22 mouse cellular contexts compared by ENCODE assay signal in genomic region chr8:13240055-13240454, GRCm38 (mm10). TPM values are rescaled to one million over a fixed set of nuclear protein-coding genes. Genes with fewer than 3 reads are reported as not detected.
A peak's percentile ranks its signal among the peaks of the same experiment; 100 is the strongest.
DNase-seq lines count a peak whose midpoint lies in the region; ATAC-seq and TF ChIP-seq lines count a peak whose summit lies in the region.
"Had no signal": no experiment of that assay in that cellular context is flagged by ENCODE, and none has a peak within 500 bp of the region (broad histone marks: within the 10 kb centered on the region; RNA-seq: fewer than 3 reads in every experiment).

No protein-coding gene starts in this region.

- H3K4me2 ChIP-seq in heart, postnatal 0 days (ENCODE audit: low read depth, low read length): no peak overlapping the region
- H3K4me2 ChIP-seq: embryonic facial prominence, embryonic 13.5 days; embryonic facial prominence, embryonic 15.5 days; forebrain, embryonic 12.5 days had no signal

- no peak for TF ChIP-seq CTCF in heart, postnatal 0 days (IDR thresholded peaks at IDR 0.05; ENCODE audit: low read depth)
- TF ChIP-seq CTCF in layer of hippocampus, adult 2 months (conservative IDR thresholded peaks at IDR 0.05): no peak

- no peak for TF ChIP-seq EP300 in heart, postnatal 0 days (IDR thresholded peaks at IDR 0.05; ENCODE audit: low read depth)

- no peaks in the 10 kb centered on the region for H3K27me3 ChIP-seq in heart, postnatal 0 days (ENCODE audit: control insufficient read depth, insufficient read depth, low read length)
- H3K27me3 ChIP-seq: embryonic facial prominence, embryonic 13.5 days; embryonic facial prominence, embryonic 15.5 days; forebrain, embryonic 12.5 days had no signal

- ATAC-seq in heart, postnatal 0 days (ENCODE audit: insufficient read depth, low read depth): no peak
- peak; percentile 56 to 62 for ATAC-seq in hematopoietic stem cell, adult 5-6 weeks (replicated peaks in 1 of 2; ENCODE audit: insufficient read depth in 1 of 2, low FRiP score in 2 of 2, low TSS enrichment in 1 of 2, low read depth in 1 of 2, poor library complexity in 2 of 2, severe bottlenecking in 2 of 2)
- ATAC-seq: forebrain, embryonic 14.5 days had no signal

- H3K4me3 ChIP-seq in heart, postnatal 0 days (ENCODE audit: low read depth, low read length): no peak overlapping the region
- no peak overlapping the region for H3K4me3 ChIP-seq in layer of hippocampus, adult 2 months
- H3K4me3 ChIP-seq: embryonic facial prominence, embryonic 13.5 days; embryonic facial prominence, embryonic 15.5 days; erythroblast, embryonic 14.5 days; forebrain, embryonic 10.5 days; forebrain, embryonic 12.5 days had no signal

- H3K9ac ChIP-seq in heart, postnatal 0 days (replicated peaks; ENCODE audit: low read depth, low read length): no peak overlapping the region
- H3K9ac ChIP-seq: embryonic facial prominence, embryonic 13.5 days; embryonic facial prominence, embryonic 15.5 days; forebrain, embryonic 12.5 days had no signal

- H3K27ac ChIP-seq in heart, postnatal 0 days (ENCODE audit: low read depth): peak overlapping the region; percentile 30; the same call in 1 of the 2 replicates
- H3K27ac ChIP-seq in layer of hippocampus, adult 2 months: no peak overlapping the region
- H3K27ac ChIP-seq: embryonic facial prominence, embryonic 13.5 days; embryonic facial prominence, embryonic 15.5 days; forebrain, embryonic 10.5 days; forebrain, embryonic 12.5 days had no signal

- H3K36me3 ChIP-seq in heart, postnatal 0 days (replicated peaks; ENCODE audit: control insufficient read depth, insufficient read depth, low read length): peaks cover 56% of the 10 kb centered on the region
- H3K36me3 ChIP-seq: embryonic facial prominence, embryonic 13.5 days; embryonic facial prominence, embryonic 15.5 days; forebrain, embryonic 10.5 days; forebrain, embryonic 12.5 days had no signal

- DNase-seq in heart, adult 11 months: peak; percentile 87
- no peak for DNase-seq in heart, adult 9 months (ENCODE audit: low spot score in 2 of 2)
- no peak for DNase-seq in heart, postnatal 0 days (ENCODE audit: low spot score)
- DNase-seq in heart, adult 8-10 months (ENCODE audit: low spot score): no peak
- DNase-seq in layer of hippocampus, adult 2 months (ENCODE audit: low spot score in 2 of 2): no peak
- DNase-seq: adrenal gland, postnatal 25 days; cerebellum, adult 11 months; cerebellum, adult 18-20 months; cerebellum, adult 8-10 months; cerebellum, adult 9-11 months; cerebellum, postnatal 14 days; cerebellum, postnatal 36 days; embryo, embryonic 11 days had no signal

- WGBS in heart, postnatal 0 days: 88% methylated on average over 9 of the region's 9 CpGs

- H3K4me1 ChIP-seq in heart, postnatal 0 days (ENCODE audit: control insufficient read depth, insufficient read depth): peaks cover 20% of the 10 kb centered on the region; the same call in 1 of the 2 replicates
- H3K4me1 ChIP-seq: embryonic facial prominence, embryonic 13.5 days; embryonic facial prominence, embryonic 15.5 days; forebrain, embryonic 10.5 days; forebrain, embryonic 12.5 days had no signal

- no peaks in the 10 kb centered on the region for H3K9me3 ChIP-seq in heart, postnatal 0 days (replicated peaks; ENCODE audit: control insufficient read depth, low read length)
- H3K9me3 ChIP-seq: embryonic facial prominence, embryonic 13.5 days; embryonic facial prominence, embryonic 15.5 days; forebrain, embryonic 10.5 days; forebrain, embryonic 12.5 days had no signal

RNA-seq across cellular contexts. Expression of gene Adprhl1, which starts 13.9 kb away (rescaled TPM):
- 252 and 255 TPM in 2 replicates for total RNA-seq in heart, postnatal 0 days (2014; rRNA removed; ENCODE audit: low replicate concordance)
- 317 and 337 TPM in 2 replicates for polyA plus RNA-seq in heart, postnatal 0 days (2015; fragmentation: Nextera tagmentation; extraction: Ambion mirVana)
- 100 to 1,000 TPM; 586 to 686 (median 600) TPM for total RNA-seq in heart, adult 8-10 months (2022)
- not detected in 2 replicates for total RNA-seq in hematopoietic stem cell, adult 5-6 weeks (2017)
- total RNA-seq in layer of hippocampus, adult 2 months (2021): 1 to 10 TPM in 1 of 2 experiments, under 1 TPM in 1; 0.67 to 1.1 TPM
- total RNA-seq: common myeloid progenitor, adult 5-6 weeks; MEL had no signal
- polyA plus RNA-seq: embryonic facial prominence, embryonic 13.5 days; erythroblast, embryonic 14.5 days; forebrain, embryonic 10.5 days; forebrain, embryonic 12.5 days; forebrain, embryonic 14.5 days had no signal

RNA-seq across cellular contexts. Expression of gene Grtp1, which starts 39.6 kb away (rescaled TPM):
- total RNA-seq in heart, postnatal 0 days (2014; rRNA removed; ENCODE audit: low replicate concordance): 4.4 and 9.9 TPM in 2 replicates
- polyA plus RNA-seq in heart, postnatal 0 days (2015; fragmentation: Nextera tagmentation; extraction: Ambion mirVana): 10.0 and 11.9 TPM in 2 replicates
- 1 to 10 TPM; 3.7 to 6.6 (median 4.6) TPM for total RNA-seq in heart, adult 8-10 months (2022)
- 0.63 and 1.2 TPM in 2 replicates for total RNA-seq in hematopoietic stem cell, adult 5-6 weeks (2017)
- total RNA-seq in layer of hippocampus, adult 2 months (2021): 1 to 10 TPM; 4.0 to 4.1 TPM

RNA-seq across cellular contexts. Expression of gene Dcun1d2, which starts 47.9 kb away (rescaled TPM):
- total RNA-seq in heart, postnatal 0 days (2014; rRNA removed; ENCODE audit: low replicate concordance): 31.8 and 37.7 TPM in 2 replicates
- polyA plus RNA-seq in heart, postnatal 0 days (2015; fragmentation: Nextera tagmentation; extraction: Ambion mirVana): 27.8 and 30.5 TPM in 2 replicates
- total RNA-seq in heart, adult 8-10 months (2022): 10 to 100 TPM; 67.1 to 79.4 (median 73.3) TPM
- 17.7 and 22.1 TPM in 2 replicates for total RNA-seq in hematopoietic stem cell, adult 5-6 weeks (2017)
- total RNA-seq in layer of hippocampus, adult 2 months (2021): 10 to 100 TPM; 36.4 to 40.1 TPM

RNA-seq across cellular contexts. Expression of gene Tmco3, which starts 47.9 kb away (rescaled TPM):
- total RNA-seq in heart, postnatal 0 days (2014; rRNA removed; ENCODE audit: low replicate concordance): 9.0 and 10.8 TPM in 2 replicates
- polyA plus RNA-seq in heart, postnatal 0 days (2015; fragmentation: Nextera tagmentation; extraction: Ambion mirVana): 16.7 and 18.3 TPM in 2 replicates
- 10 to 100 TPM; 28.3 to 38.8 (median 33.8) TPM for total RNA-seq in heart, adult 8-10 months (2022)
- total RNA-seq in hematopoietic stem cell, adult 5-6 weeks (2017): 7.8 and 8.9 TPM in 2 replicates
- 10 to 100 TPM; 42.8 to 42.9 TPM for total RNA-seq in layer of hippocampus, adult 2 months (2021)

Comparison
In these comparisons a context has a peak if more than half of its experiments do, and no peak if none do; other contexts are left out.
1. RNA of gene Adprhl1, which starts 13.9 kb away (total RNA-seq): 586 to 686 TPM in heart, adult 8-10 months and 252 to 255 TPM in heart, postnatal 0 days; 0.67 to 1.1 TPM in layer of hippocampus, adult 2 months and not detected in hematopoietic stem cell, adult 5-6 weeks; every median in the first group is over 100 times any median in the second.